Mouse (Mus musculus) CH12F3 (cell line): Measurements from ENCODE around the gene Slirp.
"Not testable (repeated sequence)": the region's sequence is repeated elsewhere in the genome, so short reads cannot be mapped to it uniquely, and the experiment has no call there.

Source experiments
- in situ Hi-C: fragments of 300-500 bp; cut with MboI; formaldehyde crosslinking; loops from 2 replicates; pipeline ENCODE4 v1.14.3; 2020; ENCODE audit warnings: low sequenced_read_pairs

The Slirp gene

DNA sequence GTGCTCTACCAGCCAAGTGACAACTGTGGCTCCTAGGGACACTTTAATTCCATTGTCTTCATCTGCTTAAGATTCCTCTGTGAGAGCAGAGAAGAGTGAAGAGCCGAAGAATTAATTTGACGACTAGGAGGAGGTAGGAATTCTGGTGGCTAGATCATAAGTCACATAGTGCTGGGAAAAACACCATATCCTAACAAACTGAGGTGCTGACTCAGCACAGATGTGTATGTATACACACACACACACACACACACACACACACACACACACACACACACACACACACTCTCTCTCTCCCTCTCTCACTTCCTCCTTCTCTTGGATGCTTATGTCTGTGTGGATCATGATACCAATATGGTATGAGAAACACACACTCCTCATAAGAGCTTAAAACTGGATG lies 15.4 kb upstream of the Slirp start:
- in situ Hi-C loops: no loop called here

DNA sequence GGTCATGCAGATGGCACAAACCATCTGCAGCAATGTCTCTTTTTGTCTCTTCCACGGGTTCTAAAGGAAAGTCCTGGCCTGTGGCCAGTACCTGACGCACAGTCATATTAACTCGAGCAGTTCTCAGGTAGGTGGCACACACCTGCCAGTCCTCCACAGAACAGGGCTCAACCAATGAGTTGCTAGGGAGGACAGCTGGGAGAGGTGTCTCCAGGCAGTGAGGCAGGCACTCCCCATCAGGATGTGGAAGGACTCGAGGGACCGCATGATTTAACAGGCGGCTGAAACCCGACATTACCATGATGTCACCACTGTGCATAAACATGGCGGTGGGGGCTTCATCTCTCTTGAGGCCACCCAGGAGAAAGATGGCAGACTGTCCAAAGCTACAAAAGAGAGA lies 14.8 kb upstream of the Slirp start:
- in situ Hi-C loops: no loop called here

DNA sequence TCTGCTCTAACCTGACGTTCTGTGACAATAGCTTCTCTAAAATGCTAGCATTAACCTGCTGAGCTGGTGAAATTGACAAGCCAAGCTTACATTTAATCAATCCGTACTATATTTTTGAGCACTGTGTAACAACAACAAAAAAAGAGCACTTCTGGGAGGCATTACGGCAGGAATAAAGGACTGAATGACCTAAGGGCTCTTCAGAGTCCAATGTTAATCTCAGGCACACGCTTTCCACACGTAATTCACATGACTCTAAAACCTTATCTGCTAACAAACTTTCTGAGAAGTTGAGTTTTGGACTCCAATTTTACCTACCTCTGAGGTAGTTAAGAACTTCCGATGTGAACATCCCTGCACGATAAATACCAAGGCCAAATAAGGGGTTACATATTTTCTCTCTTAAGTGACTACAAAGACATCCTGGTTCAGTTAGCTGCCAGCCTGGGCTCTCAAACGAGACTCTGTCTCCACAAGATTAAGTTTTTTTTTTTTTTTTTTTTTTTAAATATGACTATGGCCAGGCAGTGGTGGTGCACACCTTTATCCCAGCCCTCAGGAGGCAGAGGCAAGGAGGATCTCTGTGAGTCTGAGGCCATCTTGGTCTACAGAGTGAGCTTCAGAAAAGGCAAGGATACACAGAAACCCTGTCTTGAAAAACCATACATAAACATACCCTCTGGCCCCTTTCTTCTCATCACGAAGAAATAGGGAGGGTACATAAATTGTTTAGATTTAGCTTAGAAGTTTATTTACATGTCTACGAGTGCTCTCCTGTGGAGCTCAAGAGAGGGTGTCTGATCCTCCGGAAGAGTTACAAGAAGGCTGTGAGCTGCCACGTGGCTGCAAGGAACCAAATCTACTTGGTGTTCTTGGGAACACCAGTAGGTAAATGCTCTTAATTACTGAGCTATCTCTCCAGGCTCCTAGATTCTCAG lies 1.2 kb upstream of the Slirp start:
- in situ Hi-C loops: no loop called here

DNA sequence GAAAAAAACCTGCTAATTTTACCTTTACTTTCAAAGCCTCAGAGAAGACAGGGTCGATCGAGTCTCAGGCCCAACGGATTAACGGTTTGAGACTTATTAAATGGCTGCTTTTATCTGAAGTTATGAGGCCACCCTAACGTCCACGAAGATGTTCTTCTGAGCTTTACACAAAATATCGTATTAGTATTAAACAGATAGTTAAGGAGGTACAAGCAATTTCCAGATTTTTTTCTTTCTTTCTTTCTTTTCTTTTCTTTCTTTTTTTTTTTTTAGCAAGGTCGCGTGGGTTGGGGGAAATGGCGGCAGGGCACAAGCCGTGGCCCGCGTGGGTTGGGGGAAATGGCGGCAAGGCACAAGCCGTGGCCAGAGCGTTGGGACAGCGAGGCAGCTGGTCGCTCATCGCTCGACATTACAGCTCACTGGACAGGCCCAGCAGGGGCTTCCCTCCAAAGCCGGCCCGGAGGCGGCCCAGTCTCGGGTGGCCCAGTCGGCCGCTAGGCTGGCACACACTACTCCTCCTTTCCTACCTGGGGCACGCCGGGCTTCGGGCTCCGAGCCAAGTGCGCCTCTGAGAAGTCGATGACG lies 489 bp upstream of the Slirp start:
- in situ Hi-C loops: no loop called here

DNA sequence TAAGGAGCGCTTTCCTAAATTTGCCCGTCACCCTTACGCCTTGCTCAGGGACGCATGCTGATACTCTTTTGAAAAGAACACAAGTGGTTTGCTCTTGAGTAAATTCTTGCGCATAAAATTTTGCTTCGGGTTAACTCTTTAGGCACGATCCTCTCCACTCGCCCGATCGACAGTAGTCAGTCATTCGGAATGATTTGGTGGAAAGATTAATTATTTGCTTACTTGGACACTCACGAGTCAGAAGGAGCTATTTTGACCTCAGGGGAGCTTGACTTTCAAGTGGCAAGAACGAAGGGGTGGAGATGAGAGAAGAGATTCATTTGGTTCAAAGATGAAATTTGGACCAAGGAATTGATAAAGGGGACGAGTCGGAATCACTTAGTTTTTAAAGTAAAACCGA lies 515 bp downstream of the Slirp start:
- in situ Hi-C loops: no loop called here

DNA sequence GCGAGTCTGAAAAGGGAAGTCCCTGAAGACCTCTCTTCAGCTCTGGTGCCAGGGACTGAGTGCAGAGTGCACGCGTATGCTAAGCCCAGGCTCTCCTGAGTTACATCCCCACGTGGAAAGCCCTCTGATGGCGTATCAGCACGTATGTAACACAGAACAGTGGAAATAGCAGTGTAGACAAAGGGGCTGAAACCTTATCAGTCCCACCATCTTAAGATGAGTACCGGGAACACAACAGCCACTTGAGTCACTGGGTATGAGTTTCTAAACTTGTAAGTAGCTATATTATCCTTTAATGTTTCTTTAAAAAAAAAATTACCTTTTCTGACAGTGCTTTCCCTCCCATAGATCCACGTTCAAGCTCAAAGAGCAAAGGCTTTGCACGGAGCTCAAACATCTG lies 5.8 kb downstream of the Slirp start:
- in situ Hi-C loops: no loop called here

DNA sequence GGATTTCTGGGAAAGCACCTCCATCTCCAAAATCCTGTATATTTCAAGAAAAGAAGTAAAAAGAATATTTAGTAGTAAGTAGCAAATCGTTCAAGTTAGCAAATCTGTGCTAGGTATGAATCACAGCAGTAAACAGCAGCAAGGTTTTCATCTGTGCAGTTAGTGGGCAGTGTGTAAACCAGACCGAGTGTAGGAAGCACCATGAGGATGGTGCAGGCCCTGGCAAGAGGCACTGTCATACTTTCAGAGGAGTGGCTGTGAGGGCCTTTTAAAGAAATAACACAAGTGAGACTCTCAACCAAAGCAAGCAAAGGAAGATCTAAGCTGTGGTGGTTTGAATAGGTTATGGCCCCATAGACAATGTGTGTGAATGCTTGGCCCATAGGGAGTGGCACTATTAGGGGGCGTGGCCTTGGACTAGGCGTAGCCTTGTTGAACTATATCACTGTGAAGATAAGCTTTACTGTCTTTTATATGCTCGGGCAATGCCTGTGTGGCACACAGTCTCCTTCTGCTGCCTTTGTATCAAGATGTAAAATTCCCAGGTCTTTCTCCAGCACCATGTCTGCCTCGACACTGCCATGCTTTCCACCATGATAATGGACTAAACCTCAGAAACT lies 21.1 kb downstream of the Slirp start:
- in situ Hi-C loops: no loop called here

DNA sequence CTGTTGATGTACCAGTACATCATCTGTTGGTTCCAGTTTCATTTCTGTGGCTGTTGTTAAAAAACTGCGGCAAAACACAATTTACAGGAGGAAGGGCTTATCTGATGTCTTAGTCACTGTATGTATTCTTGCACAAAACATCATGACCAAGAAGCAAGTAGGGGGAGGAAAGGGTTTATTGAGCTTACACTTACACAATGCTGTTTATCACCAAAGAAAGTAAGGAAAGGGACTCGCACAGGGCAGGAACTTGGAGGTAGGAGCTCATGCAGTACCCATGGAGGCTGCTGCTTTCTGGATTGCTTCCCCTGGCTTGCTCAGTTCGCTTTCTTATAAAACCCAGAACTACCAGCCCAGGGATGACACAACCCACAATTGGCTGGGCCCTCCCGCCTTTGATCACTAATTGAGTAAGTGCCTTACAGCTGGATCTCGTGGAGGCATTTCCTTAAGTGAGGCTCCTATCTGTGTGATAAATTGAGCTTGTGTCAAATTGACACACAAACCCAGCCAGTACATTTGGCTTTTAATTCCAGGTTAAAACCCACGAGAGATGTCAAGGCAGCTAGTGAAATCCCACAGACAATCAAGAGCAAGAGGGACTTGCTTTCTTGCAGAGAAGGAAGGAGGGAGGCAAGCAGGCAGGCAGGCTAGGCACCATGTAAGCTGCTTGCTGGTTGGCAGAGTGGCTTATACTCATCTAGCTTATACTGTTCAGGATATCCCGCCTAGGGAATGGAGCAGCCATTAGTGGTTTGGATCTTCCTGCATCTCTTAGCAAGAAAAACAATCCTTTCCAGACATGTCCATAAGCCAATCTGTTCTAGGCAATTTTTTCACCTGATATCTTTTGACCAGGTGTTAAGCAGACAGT lies 26.8 kb downstream of the Slirp start:
- in situ Hi-C loops: no loop called here

DNA sequence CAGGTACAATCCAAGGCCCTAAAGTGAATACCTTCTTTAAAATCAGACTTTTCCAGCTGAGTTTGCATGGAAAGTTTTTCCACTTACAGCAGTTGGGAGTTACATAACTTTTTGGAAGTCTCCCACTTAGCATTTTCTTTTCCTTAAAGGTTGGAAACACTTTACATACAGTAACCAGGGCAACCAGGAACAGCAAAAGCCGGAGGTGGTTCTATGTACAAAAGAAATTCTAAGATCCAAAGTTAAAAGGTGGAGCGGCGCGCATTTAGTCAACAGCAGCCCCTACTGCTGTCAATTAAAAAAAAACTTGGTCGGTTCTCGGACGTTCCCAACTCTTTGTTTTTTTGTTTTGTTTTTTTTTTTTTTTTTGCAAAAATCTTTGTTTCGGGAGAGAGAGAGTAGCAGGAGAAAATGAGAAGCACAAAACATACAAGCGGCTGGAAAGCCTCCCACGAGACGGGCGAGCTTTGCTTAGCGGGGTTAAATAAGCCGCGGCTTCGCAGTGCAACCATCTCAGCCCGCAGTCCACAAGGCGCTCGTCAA lies 27.8 kb downstream of the Slirp start:
- in situ Hi-C loops: no loop called here

DNA sequence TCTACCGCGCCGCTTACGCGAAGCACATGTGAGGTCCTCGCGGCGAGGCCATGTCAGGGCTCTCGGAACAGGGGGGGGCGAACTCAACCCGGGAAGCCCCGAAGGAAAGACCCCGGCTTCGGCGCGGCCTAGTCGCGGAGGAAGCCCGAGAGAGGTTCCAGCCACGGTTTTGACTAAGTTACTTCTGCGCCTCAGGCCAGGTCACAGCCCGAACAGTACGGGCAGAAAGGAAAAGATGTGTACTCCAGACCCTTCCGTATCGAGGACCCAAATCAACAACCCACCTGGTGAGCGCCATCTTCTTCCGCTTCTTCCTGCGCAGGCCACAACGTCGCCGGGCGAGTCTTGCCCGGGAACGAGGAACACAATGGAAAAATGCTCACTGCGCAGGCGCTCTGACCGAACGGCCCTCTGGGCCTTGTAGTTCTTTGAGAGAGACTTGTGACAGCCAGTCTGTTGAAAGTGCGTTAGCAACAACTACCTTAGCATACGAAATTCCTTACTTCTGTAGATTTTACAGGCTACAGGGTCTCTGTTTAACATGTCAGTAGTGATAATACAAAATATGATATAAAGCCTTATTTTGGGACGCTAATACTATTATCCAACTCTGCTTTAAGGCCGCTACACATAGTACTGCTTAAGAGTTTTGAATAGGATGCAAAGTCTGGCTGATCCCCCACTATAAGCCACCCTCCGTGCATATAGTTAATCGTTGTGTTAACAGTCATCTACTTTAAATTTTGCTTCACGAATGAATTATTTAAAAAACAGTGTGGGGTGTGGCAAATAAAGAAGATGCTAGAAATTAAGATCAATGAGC lies 28.5 kb downstream of the Slirp start, which contains the start of gene Snw1:
Snw1 (minus strand) TSS at position 311 of the 823 bp plus-strand sequence.
- in situ Hi-C loops: no loop called here

DNA sequence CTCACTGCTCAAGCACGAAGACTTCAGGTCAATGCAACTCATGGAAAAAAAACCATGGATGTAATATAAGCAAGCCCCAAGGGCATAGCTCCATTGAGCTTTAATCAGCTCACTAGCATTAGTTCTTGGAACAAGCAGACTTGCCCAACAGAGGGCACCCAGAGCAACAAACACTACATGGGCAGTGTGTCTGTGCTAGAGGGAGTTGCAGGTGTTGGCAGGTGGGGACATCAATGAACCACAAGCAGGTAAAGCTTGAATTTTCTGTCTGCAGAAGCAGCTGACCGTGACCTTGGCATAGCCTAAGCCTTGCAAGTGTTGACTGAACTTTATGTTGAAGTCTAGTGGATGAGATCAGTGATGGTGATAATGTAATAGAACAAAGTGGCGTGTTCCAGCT lies 31.1 kb downstream of the Slirp start:
- in situ Hi-C loops: no loop called here

DNA sequence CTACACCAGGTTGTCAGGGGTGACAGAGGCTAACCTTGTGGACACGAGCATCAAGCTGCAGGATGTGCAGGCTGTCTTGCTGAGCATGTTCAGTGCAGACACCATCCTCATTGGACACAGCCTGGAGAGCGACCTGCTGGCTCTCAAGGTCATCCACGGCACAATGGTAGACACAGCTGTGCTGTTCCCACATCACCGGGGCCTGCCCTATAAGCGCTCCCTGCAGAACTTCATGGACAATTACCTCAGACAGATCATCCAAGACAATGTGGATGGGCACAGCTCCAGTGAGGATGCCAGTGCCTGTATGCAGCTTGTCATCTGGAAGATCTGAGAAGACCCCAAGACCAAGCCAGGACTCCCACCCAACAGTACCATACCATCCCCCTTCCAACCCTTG lies 38.8 kb downstream of the Slirp start:
- in situ Hi-C loops: not testable (repeated sequence)

DNA sequence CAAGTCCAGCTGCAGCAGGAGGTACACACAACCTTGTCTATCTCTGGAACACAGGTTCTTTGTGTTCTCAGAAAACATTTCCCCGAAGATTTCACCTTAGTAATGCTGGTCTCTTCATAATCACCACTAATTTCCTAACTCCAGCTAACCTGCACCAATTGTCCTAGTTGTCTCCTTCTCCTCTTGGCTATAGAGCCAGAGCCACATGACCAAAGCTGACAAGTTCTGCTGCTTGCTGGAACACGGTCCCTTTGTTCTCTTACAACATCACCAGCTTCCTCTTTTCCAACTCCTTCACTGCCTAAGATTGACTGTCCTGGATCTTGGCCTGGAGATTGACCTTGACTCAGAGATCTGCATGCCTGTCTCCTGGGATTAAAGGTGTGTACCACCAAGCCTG lies 45.0 kb downstream of the Slirp start:
- in situ Hi-C loops: not testable (repeated sequence)

DNA sequence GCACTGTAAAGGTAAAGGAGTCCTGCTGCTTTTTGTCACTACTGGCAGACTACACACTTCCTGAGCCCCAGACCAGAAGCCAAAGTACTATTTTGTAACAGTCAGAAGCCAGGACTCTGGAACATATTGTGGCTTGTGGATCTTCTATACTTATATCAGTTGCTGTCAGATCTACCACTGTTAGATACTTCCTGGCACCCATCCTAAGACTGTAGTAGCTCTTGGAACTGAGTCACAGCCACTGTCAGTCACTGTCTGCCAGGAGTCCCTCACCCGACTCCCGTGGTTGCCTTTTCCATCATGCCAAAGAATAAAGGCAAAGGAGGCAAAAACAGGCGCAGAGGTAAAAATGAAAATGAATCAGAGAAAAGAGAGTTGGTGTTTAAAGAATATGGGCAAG lies 50.7 kb downstream of the Slirp start, which contains the start of gene Gm5788:
Gm5788 (plus strand) TSS at position 301 of the 400 bp plus-strand sequence.
- in situ Hi-C loops: not testable (repeated sequence)
